Mouse (Mus musculus): ENCODE data around the gene Pabpc4l. TPM values are rescaled to one million over a fixed set of nuclear protein-coding genes. Genes with fewer than 3 reads are reported as not detected.
"Not testable (repeated sequence)": the region's sequence is repeated elsewhere in the genome, so short reads cannot be mapped to it uniquely, and the experiment has no call there.

The Pabpc4l gene
- 15.4 and 15.5 TPM in 2 replicates for polyA plus RNA-seq (2014; fragmentation: Nextera tagmentation; extraction: Ambion mirVana)

DNA sequence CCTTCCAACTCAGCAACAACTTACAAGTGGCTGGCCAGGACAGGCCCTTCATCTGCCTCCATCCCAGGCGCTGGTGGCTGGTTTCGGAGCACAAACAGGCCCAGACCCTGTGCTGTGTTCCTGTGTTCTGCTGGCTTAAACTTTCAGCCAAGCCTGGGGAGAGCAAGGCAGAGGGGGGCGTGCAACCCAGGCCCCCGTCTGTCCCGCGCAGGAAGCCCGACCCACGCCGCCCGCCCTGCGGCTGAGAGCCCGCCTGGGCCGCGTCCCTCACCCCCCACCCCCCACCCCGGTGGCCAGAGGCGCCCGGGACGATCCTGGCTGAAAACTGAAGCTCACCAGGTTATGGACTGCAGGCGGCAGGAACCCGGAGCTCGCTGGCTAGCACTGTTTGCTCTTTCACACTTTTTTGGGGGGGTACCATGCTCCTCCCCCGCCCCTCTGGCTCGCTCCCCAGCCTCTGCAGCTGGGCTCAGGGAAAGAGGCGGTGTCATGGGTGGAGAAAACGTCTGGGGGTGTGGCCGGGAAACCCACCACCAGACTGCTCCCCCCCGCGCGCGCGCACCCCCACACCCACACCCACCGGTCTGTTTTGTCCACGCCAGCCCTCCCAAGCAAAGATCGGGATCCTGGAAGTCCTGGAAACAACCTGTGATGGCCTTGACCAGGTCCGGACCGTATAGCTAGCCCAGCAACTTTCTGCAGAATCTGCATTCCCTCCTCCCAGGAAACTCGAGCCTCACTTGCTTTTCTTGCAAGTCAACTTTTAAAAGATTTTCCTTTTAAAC is at the start of gene Pabpc4l:
Gene Pabpc4l, minus strand, starts transcription at position 739 of the 785 bp plus-strand sequence.
- H3K4me1 ChIP-seq (ENCODE audit: insufficient read depth): no peaks in the 10 kb centered on the region
- peak; percentile 80 for DNase-seq
- H3K4me2 ChIP-seq: peak within 1 kb of the TSS; percentile 59
- H3K9ac ChIP-seq: peak within 1 kb of the TSS; percentile 62
- peak; percentile 97 for ATAC-seq (ENCODE audit: insufficient read depth)
- H3K4me3 ChIP-seq (ENCODE audit: low read depth, low read length): peak within 1 kb of the TSS; percentile 55
- no peaks in the 10 kb centered on the region for H3K27me3 ChIP-seq (ENCODE audit: insufficient read depth, low read length)
- H3K9me3 ChIP-seq (ENCODE audit: low read depth, low read length): peaks cover 8% of the 10 kb centered on the region; the same call in 1 of the 2 replicates
- 0 out of 2 replicates have a peak, but pooled peaks cover 3% of the 10 kb centered on the region for H3K36me3 ChIP-seq (ENCODE audit: insufficient read depth)
- peak within 1 kb of the TSS; percentile 75 for H3K27ac ChIP-seq (ENCODE audit: low read depth)
- WGBS: under 1% methylated on average over 37 of the region's 37 CpGs
- TF ChIP-seq CTCF (IDR thresholded peaks at IDR 0.05; ENCODE audit: low read depth): no peak

DNA sequence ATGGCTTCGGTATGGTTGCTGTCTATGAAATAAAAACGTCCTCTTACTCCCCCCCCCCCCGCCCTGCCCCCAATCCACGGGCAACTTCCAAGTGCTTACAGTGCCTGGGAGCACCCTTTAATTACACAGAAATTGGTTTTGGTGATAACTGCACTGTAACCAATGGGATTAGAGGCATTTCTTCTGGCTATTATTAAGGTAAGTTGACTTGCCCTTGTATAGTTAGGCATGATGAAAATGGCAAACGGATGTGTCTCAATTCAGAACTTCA is 42.9 kb upstream of the Pabpc4l start:
- no peak overlapping the region for H3K27ac ChIP-seq (ENCODE audit: low read depth)
- no peak overlapping the region for H3K4me2 ChIP-seq
- ATAC-seq (ENCODE audit: insufficient read depth): no peak
- TF ChIP-seq CTCF (IDR thresholded peaks at IDR 0.05; ENCODE audit: low read depth): no peak
- H3K4me1 ChIP-seq (ENCODE audit: insufficient read depth): no peaks in the 10 kb centered on the region
- H3K9ac ChIP-seq: no peak overlapping the region
- no peak overlapping the region for H3K4me3 ChIP-seq (ENCODE audit: low read depth, low read length)
- no peaks in the 10 kb centered on the region for H3K36me3 ChIP-seq (ENCODE audit: insufficient read depth)
- H3K27me3 ChIP-seq (ENCODE audit: insufficient read depth, low read length): no peaks in the 10 kb centered on the region
- H3K9me3 ChIP-seq (ENCODE audit: low read depth, low read length): no peaks in the 10 kb centered on the region
- WGBS: 49% methylated on average over 5 of the region's 5 CpGs
- no peak for DNase-seq

DNA sequence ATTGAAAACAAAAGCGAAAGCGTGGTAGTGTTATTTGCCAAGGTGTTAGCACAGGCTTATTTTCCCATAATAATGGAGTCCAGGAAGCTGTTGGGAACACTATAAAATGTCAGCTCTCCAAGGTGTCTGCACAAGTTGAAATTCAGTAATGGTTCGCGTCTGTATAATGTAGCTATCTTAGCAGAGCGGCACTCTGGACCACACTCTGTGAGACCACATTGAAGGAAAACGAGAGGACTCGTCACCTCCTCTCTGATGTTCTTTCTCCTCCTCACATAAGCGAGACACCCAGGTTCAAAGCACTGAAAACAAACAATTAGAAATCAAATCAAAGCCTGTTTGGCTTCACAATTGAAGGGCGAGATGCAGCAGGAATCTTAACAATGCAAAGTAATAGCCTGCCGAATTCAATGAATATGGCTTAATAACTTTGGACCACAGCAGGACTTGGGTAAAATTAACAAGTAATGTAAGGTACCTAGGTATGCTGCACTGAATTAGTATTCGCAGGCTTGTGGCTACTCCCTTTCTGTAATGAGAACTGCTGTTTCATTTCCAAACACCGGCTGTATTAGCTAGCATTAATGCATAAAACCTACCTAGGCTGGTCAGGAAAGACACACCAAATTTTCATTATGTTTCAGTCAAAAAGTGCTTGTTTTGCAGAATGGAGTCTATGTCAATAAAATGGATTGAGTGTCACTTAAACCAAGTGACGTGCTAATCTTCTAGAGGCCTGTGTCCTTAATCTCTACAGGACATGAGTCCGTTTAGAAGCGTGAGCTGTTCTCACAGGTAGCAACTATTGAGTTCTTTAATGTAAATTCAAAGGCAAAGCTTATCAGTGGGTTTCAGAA is 42.3 kb upstream of the Pabpc4l start:
- Histone ChIP-seq H3K27me3 (ENCODE audit: insufficient read depth, low read length) (no peaks in the 10 kb centered on the region), H3K36me3 (ENCODE audit: insufficient read depth) (no peaks in the 10 kb centered on the region), H3K9ac (no peak overlapping the region), H3K27ac (ENCODE audit: low read depth) (no peak overlapping the region), H3K4me1 (ENCODE audit: insufficient read depth) (no peaks in the 10 kb centered on the region), H3K4me3 (ENCODE audit: low read depth, low read length) (no peak overlapping the region), H3K9me3 (ENCODE audit: low read depth, low read length) (no peaks in the 10 kb centered on the region), H3K4me2 (no peak overlapping the region)
- ATAC-seq (ENCODE audit: insufficient read depth) (no peak), DNase-seq (no peak)
- TF ChIP-seq CTCF (IDR thresholded peaks at IDR 0.05; ENCODE audit: low read depth): no peak
- WGBS: 56% methylated on average over 15 of the region's 15 CpGs

DNA sequence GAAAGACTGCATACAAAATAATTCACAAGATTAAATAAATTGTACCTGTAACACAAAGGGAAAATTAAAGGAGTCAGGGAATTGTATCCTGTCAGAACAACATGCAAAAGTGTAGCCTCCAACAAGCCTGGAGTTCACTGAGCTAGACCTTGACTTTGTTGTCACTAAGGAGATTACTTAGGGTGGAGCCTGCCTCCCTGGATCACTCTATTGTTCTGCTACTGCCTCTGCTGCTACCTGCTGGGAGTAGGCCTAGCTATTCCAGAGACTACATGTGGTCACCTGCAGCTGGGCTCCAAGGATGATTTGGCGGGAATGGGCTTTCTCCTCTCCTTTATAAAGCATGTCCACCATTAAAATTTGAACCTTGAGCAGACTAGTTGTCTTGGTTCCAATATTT is 38.1 kb upstream of the Pabpc4l start:
- H3K4me2 ChIP-seq; H3K27me3 ChIP-seq (ENCODE audit: insufficient read depth, low read length); ATAC-seq (ENCODE audit: insufficient read depth); H3K36me3 ChIP-seq (ENCODE audit: insufficient read depth); H3K9me3 ChIP-seq (ENCODE audit: low read depth, low read length); H3K4me1 ChIP-seq (ENCODE audit: insufficient read depth); H3K4me3 ChIP-seq (ENCODE audit: low read depth, low read length); H3K27ac ChIP-seq (ENCODE audit: low read depth); H3K9ac ChIP-seq; DNase-seq: not testable (repeated sequence)
- 71% methylated on average over 1 of the region's 1 CpGs for WGBS

DNA sequence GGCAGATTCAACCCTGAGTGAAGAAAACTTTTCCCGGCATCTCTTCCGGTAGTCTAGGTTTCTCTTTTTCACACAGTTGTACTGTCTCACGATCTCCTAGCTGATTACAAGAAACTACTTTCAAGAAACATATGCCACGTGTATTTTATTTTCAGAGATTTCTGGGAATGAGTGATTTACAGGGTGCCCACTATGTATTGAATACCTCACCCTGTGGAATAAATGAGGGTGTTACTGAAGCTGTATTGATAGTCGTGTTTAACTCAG is 180 bp upstream of the Pabpc4l start:
- H3K27me3 ChIP-seq (ENCODE audit: insufficient read depth, low read length): no peaks in the 10 kb centered on the region
- peaks cover 8% of the 10 kb centered on the region; the same call in 1 of the 2 replicates for H3K9me3 ChIP-seq (ENCODE audit: low read depth, low read length)
- DNase-seq (no peak), ATAC-seq (ENCODE audit: insufficient read depth) (peak; percentile 12)
- H3K4me3 ChIP-seq (ENCODE audit: low read depth, low read length): peak overlapping the region; percentile 55
- H3K36me3 ChIP-seq (ENCODE audit: insufficient read depth): 0 out of 2 replicates have a peak, but pooled peaks cover 3% of the 10 kb centered on the region
- WGBS: 3% methylated on average over 5 of the region's 5 CpGs
- TF ChIP-seq CTCF (IDR thresholded peaks at IDR 0.05; ENCODE audit: low read depth): no peak
- peak overlapping the region; percentile 62 for H3K9ac ChIP-seq
- H3K27ac ChIP-seq (ENCODE audit: low read depth): peak overlapping the region; percentile 75; the same call in 1 of the 2 replicates
- peak overlapping the region; percentile 59 for H3K4me2 ChIP-seq
- no peaks in the 10 kb centered on the region for H3K4me1 ChIP-seq (ENCODE audit: insufficient read depth)

DNA sequence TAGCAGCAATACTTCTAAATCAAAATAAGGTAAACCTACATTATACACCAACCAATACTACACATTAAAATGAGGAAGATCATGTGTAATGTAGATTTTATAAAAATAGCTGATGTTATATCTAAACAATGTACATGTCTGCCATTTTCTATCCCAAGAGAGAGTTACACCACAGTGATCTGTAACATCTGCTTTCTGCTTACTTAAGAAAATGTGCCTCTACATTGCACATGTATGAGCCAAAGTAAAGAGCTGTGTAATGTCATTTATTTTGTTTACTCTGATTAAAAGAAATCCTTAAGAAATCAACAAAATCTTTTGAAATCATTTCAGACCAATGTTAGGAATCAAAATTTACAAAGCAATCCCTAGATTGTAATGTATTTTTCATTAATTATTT is 16.6 kb downstream of the Pabpc4l start:
- H3K4me2 ChIP-seq: no peak overlapping the region
- no peaks in the 10 kb centered on the region for H3K9me3 ChIP-seq (ENCODE audit: low read depth, low read length)
- no peak for TF ChIP-seq CTCF (IDR thresholded peaks at IDR 0.05; ENCODE audit: low read depth)
- no peak overlapping the region for H3K9ac ChIP-seq
- H3K4me1 ChIP-seq (ENCODE audit: insufficient read depth): no peaks in the 10 kb centered on the region
- no peak overlapping the region for H3K27ac ChIP-seq (ENCODE audit: low read depth)
- DNase-seq (peak; percentile 3), ATAC-seq (ENCODE audit: insufficient read depth) (no peak; the same call in 1 of the 2 replicates)
- H3K36me3 ChIP-seq (ENCODE audit: insufficient read depth): no peaks in the 10 kb centered on the region
- no peaks in the 10 kb centered on the region for H3K27me3 ChIP-seq (ENCODE audit: insufficient read depth, low read length)
- H3K4me3 ChIP-seq (ENCODE audit: low read depth, low read length): no peak overlapping the region
